Mouse (Mus musculus) hindbrain, embryonic 12.5 days (tissue): ENCODE results near the gene Bank1. TPM values are rescaled to one million over a fixed set of nuclear protein-coding genes. Genes with fewer than 3 reads are reported as not detected.

Experiments used
- ATAC-seq: fragments of 200-750 bp; cut with Nextera tagmentation; 2 replicates; pipeline ENCODE4 v1.8.0; 2017; ENCODE audit warnings: moderate TSS enrichment; ENCODE audit not compliant: low FRiP score
- H3K27ac ChIP-seq: fragments of 300-500 bp; sonication (generic); 2 replicates; pipeline ENCODE4 v1.5.1; 2016; ENCODE audit warnings: mild to moderate bottlenecking
- H3K27me3 ChIP-seq: fragments of 300-500 bp; sonication (generic); 2 replicates; pipeline ENCODE4 v1.6.1; 2016; ENCODE audit warnings: mild to moderate bottlenecking
- H3K36me3 ChIP-seq: fragments of 300-500 bp; sonication (generic); 2 replicates; pipeline ENCODE4 v1.6.1; 2016; ENCODE audit warnings: mild to moderate bottlenecking
- H3K4me1 ChIP-seq: fragments of 300-500 bp; sonication (generic); 2 replicates; pipeline ENCODE4 v1.6.1; 2016
- H3K4me2 ChIP-seq: fragments of 300-500 bp; sonication (generic); replicated peaks from 2 replicates; pipeline ENCODE4 v1.6.1; 2016; ENCODE audit warnings: mild to moderate bottlenecking
- H3K4me3 ChIP-seq: fragments of 300-500 bp; sonication (generic); 2 replicates; pipeline ENCODE4 v1.5.1; 2016; ENCODE audit warnings: mild to moderate bottlenecking
- H3K9ac ChIP-seq: fragments of 300-500 bp; sonication (generic); 2 replicates; pipeline ENCODE4 v1.6.1; 2016; ENCODE audit warnings: mild to moderate bottlenecking, moderate library complexity
- H3K9me3 ChIP-seq: fragments of 300-500 bp; sonication (generic); replicated peaks from 2 replicates; pipeline ENCODE4 v1.6.1; 2016; ENCODE audit warnings: mild to moderate bottlenecking
- WGBS: fragments of 180-500 bp; shearing (Covaris S2); methylation state at CpG from one replicate; pipeline ENCODE4 v1.1.7; 2016; 5-methylcytosine and 5-hydroxymethylcytosine counted together
- polyA plus RNA-seq: library from polyadenylated mRNA; unstranded; fragments of >200 nt; fragmentation: Nextera tagmentation; extraction: Ambion mirVana; gene quantifications from 2 replicates; pipeline ENCODE4 v1.2.1, GENCODE M21; 2016

Gene Bank1
- polyA plus RNA-seq, 1 experiment from 2014 or later, result 0.49 TPM

- no peak for ATAC-seq
- WGBS, result 86% methylated on average over 2 of the region's 2 CpGs
These were observed 167.8 kb downstream of the Bank1 start for GRCm38 (mm10) chr3:136158059-136158458.

GRCm38 (mm10) chr3:136155555-136155954 lies 170.3 kb downstream of the Bank1 start:
- H3K9me3 ChIP-seq, result no peaks in the 10 kb centered on the region
- H3K4me1 ChIP-seq, result no peaks in the 10 kb centered on the region
- H3K4me2 ChIP-seq, result no peak overlapping the region
- 73% methylated on average over 1 of the region's 1 CpGs for WGBS
- no peak overlapping the region for H3K4me3 ChIP-seq
- no peak overlapping the region for H3K27ac ChIP-seq
- no peak for ATAC-seq
- H3K9ac ChIP-seq, result no peak overlapping the region
- H3K27me3 ChIP-seq, result no peaks in the 10 kb centered on the region
- H3K36me3 ChIP-seq, result no peaks in the 10 kb centered on the region

More at GRCm38 (mm10) chr3:136158059-136158458, 167.8 kb downstream of the Bank1 start:
- Histone ChIP-seq H3K9me3 (no peaks in the 10 kb centered on the region), H3K9ac (no peak overlapping the region), H3K27ac (no peak overlapping the region), H3K4me3 (no peak overlapping the region), H3K36me3 (no peaks in the 10 kb centered on the region), H3K27me3 (no peaks in the 10 kb centered on the region), H3K4me2 (no peak overlapping the region), H3K4me1 (no peaks in the 10 kb centered on the region)

GRCm38 (mm10) chr3:136150886-136151285 lies 175.0 kb downstream of the Bank1 start:
- H3K27ac ChIP-seq, result no peak overlapping the region
- no peaks in the 10 kb centered on the region for H3K4me1 ChIP-seq
- H3K9ac ChIP-seq, result no peak overlapping the region
- WGBS, result 84% methylated on average over 3 of the region's 3 CpGs
- no peaks in the 10 kb centered on the region for H3K9me3 ChIP-seq
- no peak overlapping the region for H3K4me3 ChIP-seq
- H3K27me3 ChIP-seq, result no peaks in the 10 kb centered on the region
- no peaks in the 10 kb centered on the region for H3K36me3 ChIP-seq
- ATAC-seq, result no peak
- no peak overlapping the region for H3K4me2 ChIP-seq

- no peaks in the 10 kb centered on the region for H3K4me1 ChIP-seq
- no peak overlapping the region for H3K9ac ChIP-seq
- no peak overlapping the region for H3K4me3 ChIP-seq
- no peaks in the 10 kb centered on the region for H3K36me3 ChIP-seq
- H3K27ac ChIP-seq, result no peak overlapping the region
- no peak for ATAC-seq
- 83% methylated on average over 2 of the region's 2 CpGs for WGBS
- no peaks in the 10 kb centered on the region for H3K27me3 ChIP-seq
- H3K9me3 ChIP-seq, result no peaks in the 10 kb centered on the region
- H3K4me2 ChIP-seq, result no peak overlapping the region
These were observed 178.7 kb downstream of the Bank1 start for GRCm38 (mm10) chr3:136147166-136147565.

- H3K9me3 ChIP-seq, result no peaks in the 10 kb centered on the region
- no peak overlapping the region for H3K9ac ChIP-seq
- H3K4me2 ChIP-seq, result no peak overlapping the region
- no peak overlapping the region for H3K27ac ChIP-seq
- no peaks in the 10 kb centered on the region for H3K36me3 ChIP-seq
- 73% methylated on average over 3 of the region's 3 CpGs for WGBS
- no peaks in the 10 kb centered on the region for H3K4me1 ChIP-seq
- no peak overlapping the region for H3K4me3 ChIP-seq
- H3K27me3 ChIP-seq, result no peaks in the 10 kb centered on the region
- ATAC-seq, result no peak
These were observed 193.9 kb downstream of the Bank1 start for GRCm38 (mm10) chr3:136132013-136132412.

- 42% methylated on average over 5 of the region's 5 CpGs for WGBS
- Histone ChIP-seq H3K9me3 (no peaks in the 10 kb centered on the region), H3K4me1 (no peaks in the 10 kb centered on the region), H3K27me3 (peaks cover 3% of the 10 kb centered on the region; the same call in 1 of the 2 replicates), H3K36me3 (no peaks in the 10 kb centered on the region), H3K4me2 (no peak overlapping the region), H3K4me3 (no peak overlapping the region), H3K9ac (no peak overlapping the region), H3K27ac (no peak overlapping the region)
- ATAC-seq, result peak; percentile 50; the same call in 1 of the 2 replicates
These were observed 210.2 kb downstream of the Bank1 start for GRCm38 (mm10) chr3:136115478-136116215.

GRCm38 (mm10) chr3:136109411-136110139 lies 216.3 kb downstream of the Bank1 start:
- Histone ChIP-seq H3K9ac (no peak overlapping the region), H3K27ac (no peak overlapping the region), H3K27me3 (peaks cover 1% of the 10 kb centered on the region; the same call in 1 of the 2 replicates), H3K4me2 (no peak overlapping the region), H3K4me1 (no peaks in the 10 kb centered on the region), H3K9me3 (no peaks in the 10 kb centered on the region), H3K36me3 (no peaks in the 10 kb centered on the region), H3K4me3 (no peak overlapping the region)
- WGBS, result 91% methylated on average over 6 of the region's 6 CpGs
- no peak for ATAC-seq

GRCm38 (mm10) chr3:136106452-136106851 lies 219.4 kb downstream of the Bank1 start:
- Histone ChIP-seq H3K9me3 (no peaks in the 10 kb centered on the region), H3K27ac (no peak overlapping the region), H3K36me3 (no peaks in the 10 kb centered on the region), H3K4me1 (no peaks in the 10 kb centered on the region), H3K4me2 (no peak overlapping the region), H3K9ac (no peak overlapping the region), H3K27me3 (no peaks in the 10 kb centered on the region), H3K4me3 (no peak overlapping the region)
- 67% methylated on average over 1 of the region's 1 CpGs for WGBS
- no peak for ATAC-seq

GRCm38 (mm10) chr3:136103339-136103738 lies 222.5 kb downstream of the Bank1 start:
- Histone ChIP-seq H3K36me3 (no peaks in the 10 kb centered on the region), H3K4me2 (no peak overlapping the region), H3K27ac (no peak overlapping the region), H3K4me1 (no peaks in the 10 kb centered on the region), H3K27me3 (no peaks in the 10 kb centered on the region), H3K9me3 (no peaks in the 10 kb centered on the region), H3K4me3 (no peak overlapping the region), H3K9ac (no peak overlapping the region)
- ATAC-seq, result no peak
- 93% methylated on average over 2 of the region's 2 CpGs for WGBS

GRCm38 (mm10) chr3:136100973-136101500 lies 224.8 kb downstream of the Bank1 start:
- no peak overlapping the region for H3K4me3 ChIP-seq
- no peak overlapping the region for H3K9ac ChIP-seq
- H3K27ac ChIP-seq, result no peak overlapping the region
- WGBS, result 85% methylated on average over 5 of the region's 5 CpGs
- ATAC-seq, result no peak
- H3K4me2 ChIP-seq, result no peak overlapping the region
- no peaks in the 10 kb centered on the region for H3K4me1 ChIP-seq
- no peaks in the 10 kb centered on the region for H3K36me3 ChIP-seq
- H3K9me3 ChIP-seq, result no peaks in the 10 kb centered on the region
- H3K27me3 ChIP-seq, result no peaks in the 10 kb centered on the region

- ATAC-seq, result no peak
- no peaks in the 10 kb centered on the region for H3K27me3 ChIP-seq
- no peaks in the 10 kb centered on the region for H3K4me1 ChIP-seq
- no peaks in the 10 kb centered on the region for H3K9me3 ChIP-seq
- no peak overlapping the region for H3K4me2 ChIP-seq
- H3K9ac ChIP-seq, result no peak overlapping the region
- WGBS, result 86% methylated on average over 8 of the region's 8 CpGs
- H3K27ac ChIP-seq, result no peak overlapping the region
- H3K4me3 ChIP-seq, result no peak overlapping the region
- H3K36me3 ChIP-seq, result no peaks in the 10 kb centered on the region
These were observed 225.6 kb downstream of the Bank1 start for GRCm38 (mm10) chr3:136100292-136100691.

GRCm38 (mm10) chr3:136086948-136087660 lies 238.8 kb downstream of the Bank1 start:
- no peak overlapping the region for H3K4me3 ChIP-seq
- no peak overlapping the region for H3K27ac ChIP-seq
- WGBS, result 88% methylated on average over 7 of the region's 7 CpGs
- H3K36me3 ChIP-seq, result no peaks in the 10 kb centered on the region
- ATAC-seq, result no peak
- H3K9ac ChIP-seq, result no peak overlapping the region
- no peaks in the 10 kb centered on the region for H3K27me3 ChIP-seq
- H3K4me1 ChIP-seq, result no peaks in the 10 kb centered on the region
- H3K9me3 ChIP-seq, result no peaks in the 10 kb centered on the region
- H3K4me2 ChIP-seq, result no peak overlapping the region
